Mouse (Mus musculus) megakaryocyte, embryonic 14.5 days (primary cell): ENCODE results near the gene Ckap2.

ENCODE experiments used
- FLI1 ChIP-seq: IDR thresholded peaks from 2 replicates; pipeline ENCODE4 v1.6.1; 2012; ENCODE audit warnings: low read length, inconsistent platforms, mixed read lengths
- GATA1 ChIP-seq: IDR thresholded peaks from 3 replicates; pipeline ENCODE4 v1.6.1; 2012; ENCODE audit warnings: mixed read lengths, low read length, inconsistent platforms, borderline replicate concordance

DNA sequence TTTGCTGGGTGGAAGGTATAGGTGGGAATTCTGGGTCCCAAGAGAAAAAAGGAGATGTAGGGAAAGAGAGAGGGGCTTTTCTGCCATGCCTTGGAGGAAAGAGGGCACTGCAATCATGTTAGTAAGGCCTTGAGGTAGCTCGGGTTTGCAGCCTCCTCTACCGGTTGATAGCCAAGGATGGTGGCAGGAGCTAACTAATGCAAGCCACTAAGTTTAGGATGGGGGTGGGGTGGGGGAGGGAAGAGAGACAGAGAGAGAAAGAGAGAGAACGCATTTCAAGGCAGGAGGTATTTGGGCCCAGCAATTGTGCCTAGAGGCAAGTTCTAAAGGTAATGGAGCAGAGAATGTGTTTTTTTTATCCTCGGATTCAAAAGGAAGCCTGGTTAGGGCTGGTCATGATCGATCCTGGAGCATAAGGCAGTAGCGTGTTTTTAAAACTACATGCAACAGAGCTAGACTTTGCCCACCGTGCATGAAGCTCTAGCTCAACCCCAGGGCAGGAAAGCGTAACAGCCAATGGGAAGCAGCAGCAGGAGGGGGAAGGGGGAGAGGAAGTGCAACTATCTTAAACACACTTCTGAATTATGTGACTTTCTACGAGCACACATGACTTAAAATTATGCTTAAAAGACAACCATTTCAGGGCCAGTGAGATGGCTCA is 37.8 kb downstream of the Ckap2 start:
- TF ChIP-seq GATA1: no peak
- TF ChIP-seq FLI1: no peak
